Mouse (Mus musculus) midbrain, embryonic 11.5 days (tissue): ENCODE data around the gene Braf. TPM values are rescaled to one million over a fixed set of nuclear protein-coding genes. Genes with fewer than 3 reads are reported as not detected.
"Not testable (repeated sequence)": the region's sequence is repeated elsewhere in the genome, so short reads cannot be mapped to it uniquely, and the experiment has no call there.

Experiments
- ATAC-seq: fragments of 200-750 bp; cut with Nextera tagmentation; 2 replicates; pipeline ENCODE4 v1.8.0; 2017; ENCODE audit warnings: moderate TSS enrichment, moderate library complexity; ENCODE audit not compliant: low FRiP score
- DNase-seq: peaks from one replicate; pipeline ENCODE4 v3.0.0; 2015; ENCODE audit warnings: low spot score; ENCODE audit errors: missing footprints
- H3K27ac ChIP-seq: fragments of 300-500 bp; sonication (generic); 2 replicates; pipeline ENCODE4 v1.5.1; 2014; ENCODE audit warnings: low read depth, low read length
- H3K27me3 ChIP-seq: fragments of 300-500 bp; sonication (generic); 2 replicates; pipeline ENCODE4 v1.6.1; 2014; ENCODE audit warnings: mild to moderate bottlenecking, low read length, moderate library complexity, mixed read lengths; ENCODE audit not compliant: control insufficient read depth, insufficient read depth
- H3K36me3 ChIP-seq: fragments of 300-500 bp; sonication (generic); 2 replicates; pipeline ENCODE4 v1.6.1; 2014; ENCODE audit warnings: mild to moderate bottlenecking, low read length, moderate library complexity, mixed read lengths; ENCODE audit not compliant: control insufficient read depth, insufficient read depth
- H3K4me1 ChIP-seq: fragments of 300-500 bp; sonication (generic); 2 replicates; pipeline ENCODE4 v1.6.1; 2014; ENCODE audit warnings: low read length; ENCODE audit not compliant: control insufficient read depth, insufficient read depth
- H3K4me2 ChIP-seq: fragments of 300-500 bp; sonication (generic); 2 replicates; pipeline ENCODE4 v1.6.1; 2014; ENCODE audit warnings: mild to moderate bottlenecking, moderate library complexity
- H3K4me3 ChIP-seq: fragments of 300-500 bp; sonication (generic); 2 replicates; pipeline ENCODE4 v1.5.1; 2014; ENCODE audit warnings: low read depth, low read length
- H3K9ac ChIP-seq: fragments of 300-500 bp; sonication (generic); 2 replicates; pipeline ENCODE4 v1.6.1; 2014; ENCODE audit warnings: low read length
- H3K9me3 ChIP-seq: fragments of 300-500 bp; sonication (generic); 2 replicates; pipeline ENCODE4 v1.6.1; 2016; ENCODE audit warnings: low read length; ENCODE audit not compliant: control insufficient read depth
- WGBS: fragments of 180-500 bp; shearing (Covaris S2); extraction: QIAGEN DNeasy Blood & Tissue Kit; methylation state at CpG from one replicate; pipeline ENCODE4 v1.1.7; 2014; 5-methylcytosine and 5-hydroxymethylcytosine counted together
- polyA plus RNA-seq: library from polyadenylated mRNA; unstranded; fragments of >200 nt; fragmentation: Nextera tagmentation; extraction: Ambion mirVana; gene quantifications from 2 replicates; pipeline ENCODE4 v1.2.1, GENCODE M21; 2014

Gene Braf
- 20.4 and 22.7 TPM in 2 replicates for polyA plus RNA-seq

GRCm38 (mm10) chr6:39724866-39725711 lies at the start of gene Braf:
Braf (minus strand) TSS chr6:39725463.
- DNase-seq (peak; percentile 99), ATAC-seq (peak; percentile 94)
- Histone ChIP-seq H3K4me2 (peak within 1 kb of the TSS; percentile 64), H3K27me3 (no peaks in the 10 kb centered on the region), H3K4me3 (peak within 1 kb of the TSS; percentile 92), H3K27ac (peak within 1 kb of the TSS; percentile 89), H3K9me3 (no peaks in the 10 kb centered on the region), H3K4me1 (peaks cover 18% of the 10 kb centered on the region), H3K36me3 (no peaks in the 10 kb centered on the region), H3K9ac (peak within 1 kb of the TSS; percentile 96)
- under 1% methylated on average over 60 of the region's 101 CpGs for WGBS

GRCm38 (mm10) chr6:39775029-39775428 lies 49.8 kb upstream of the Braf start:
- Histone ChIP-seq H3K36me3 (no peaks in the 10 kb centered on the region), H3K27ac (no peak overlapping the region), H3K9me3 (no peaks in the 10 kb centered on the region), H3K9ac (no peak overlapping the region), H3K4me2 (no peak overlapping the region), H3K4me1 (no peaks in the 10 kb centered on the region), H3K27me3 (no peaks in the 10 kb centered on the region), H3K4me3 (no peak overlapping the region)
- DNase-seq: no peak
- WGBS: 88% methylated on average over 9 of the region's 9 CpGs
- ATAC-seq: no peak

- ATAC-seq: no peak
- H3K27me3 ChIP-seq: no peaks in the 10 kb centered on the region
Measured at GRCm38 (mm10) chr6:39757229-39757628, 32.0 kb upstream of the Braf start.

GRCm38 (mm10) chr6:39749881-39750280 lies 24.6 kb upstream of the Braf start:
- DNase-seq (no peak), ATAC-seq (no peak)
- Histone ChIP-seq H3K4me2 (no peak overlapping the region), H3K9ac (no peak overlapping the region), H3K27me3 (no peaks in the 10 kb centered on the region), H3K36me3 (no peaks in the 10 kb centered on the region), H3K4me1 (no peaks in the 10 kb centered on the region), H3K27ac (no peak overlapping the region), H3K9me3 (no peaks in the 10 kb centered on the region), H3K4me3 (no peak overlapping the region)
- 35% methylated on average over 6 of the region's 6 CpGs for WGBS

More at GRCm38 (mm10) chr6:39757229-39757628, 32.0 kb upstream of the Braf start:
- Histone ChIP-seq H3K9me3 (no peaks in the 10 kb centered on the region), H3K36me3 (no peaks in the 10 kb centered on the region), H3K4me3 (no peak overlapping the region), H3K4me1 (no peaks in the 10 kb centered on the region), H3K27ac (no peak overlapping the region), H3K9ac (no peak overlapping the region), H3K4me2 (no peak overlapping the region)
- no peak for DNase-seq
- WGBS: 95% methylated on average over 2 of the region's 2 CpGs

- no peak overlapping the region for H3K4me3 ChIP-seq
- H3K9me3 ChIP-seq: no peaks in the 10 kb centered on the region
- H3K27ac ChIP-seq: no peak overlapping the region
- ATAC-seq (no peak), DNase-seq (peak; percentile 82)
- no peak overlapping the region for H3K4me2 ChIP-seq
- 38% methylated on average over 1 of the region's 1 CpGs for WGBS
- no peaks in the 10 kb centered on the region for H3K36me3 ChIP-seq
- no peak overlapping the region for H3K9ac ChIP-seq
- no peaks in the 10 kb centered on the region for H3K27me3 ChIP-seq
- no peaks in the 10 kb centered on the region for H3K4me1 ChIP-seq
Measured at GRCm38 (mm10) chr6:39747094-39747493, 21.8 kb upstream of the Braf start.

- 88% methylated on average over 1 of the region's 1 CpGs for WGBS
- Histone ChIP-seq H3K27ac (no peak overlapping the region), H3K4me3 (no peak overlapping the region), H3K9me3 (no peaks in the 10 kb centered on the region), H3K4me1 (no peaks in the 10 kb centered on the region), H3K36me3 (no peaks in the 10 kb centered on the region), H3K9ac (no peak overlapping the region), H3K4me2 (no peak overlapping the region), H3K27me3 (no peaks in the 10 kb centered on the region)
- ATAC-seq (no peak), DNase-seq (peak; percentile 17)
Measured at GRCm38 (mm10) chr6:39745456-39745855, 20.2 kb upstream of the Braf start.

GRCm38 (mm10) chr6:39739698-39740097 lies 14.4 kb upstream of the Braf start:
- WGBS: 89% methylated on average over 9 of the region's 9 CpGs
- not testable (repeated sequence) for DNase-seq, H3K4me1 ChIP-seq, H3K4me2 ChIP-seq, H3K4me3 ChIP-seq, H3K9ac ChIP-seq, ATAC-seq, H3K27me3 ChIP-seq, H3K36me3 ChIP-seq, H3K9me3 ChIP-seq, H3K27ac ChIP-seq

GRCm38 (mm10) chr6:39728095-39728494 lies 2.8 kb upstream of the Braf start:
- WGBS: 77% methylated on average over 5 of the region's 5 CpGs
- ATAC-seq (no peak), DNase-seq (no peak)
- H3K4me1 ChIP-seq: peaks cover 11% of the 10 kb centered on the region; the same call in 1 of the 2 replicates
- no peak overlapping the region for H3K4me2 ChIP-seq
- H3K27ac ChIP-seq: no peak overlapping the region
- H3K4me3 ChIP-seq: no peak overlapping the region
- no peak overlapping the region for H3K9ac ChIP-seq
- H3K9me3 ChIP-seq: no peaks in the 10 kb centered on the region
- no peaks in the 10 kb centered on the region for H3K36me3 ChIP-seq
- no peaks in the 10 kb centered on the region for H3K27me3 ChIP-seq

GRCm38 (mm10) chr6:39726149-39726548 lies 886 bp upstream of the Braf start:
- Histone ChIP-seq H3K4me1 (peaks cover 16% of the 10 kb centered on the region), H3K27ac (no peak overlapping the region), H3K9me3 (no peaks in the 10 kb centered on the region), H3K4me3 (no peak overlapping the region), H3K9ac (no peak overlapping the region), H3K27me3 (no peaks in the 10 kb centered on the region), H3K36me3 (no peaks in the 10 kb centered on the region), H3K4me2 (no peak overlapping the region)
- no peak for DNase-seq
- 77% methylated on average over 3 of the region's 3 CpGs for WGBS
- no peak for ATAC-seq
